Mouse (Mus musculus): ENCODE measurements at regions not wholly inside any gene's neighbourhood (a gene's known extent, or its start where the extent isn't known, plus 50 kb on each side); places are given as distances from the start of the nearest gene placed in this dataset.

- H3K9me3 ChIP-seq (replicated peaks) = no peaks in the 10 kb centered on the region
- 0 out of 2 replicates have a peak, but pooled peaks cover 5% of the 10 kb centered on the region for H3K4me1 ChIP-seq
- DNase-seq (ENCODE audit: low spot score) = no peak
- no peak overlapping the region for H3K27ac ChIP-seq
- no peaks in the 10 kb centered on the region for H3K36me3 ChIP-seq
- no peaks in the 10 kb centered on the region for H3K27me3 ChIP-seq (ENCODE audit: low read depth, poor library complexity, severe bottlenecking)
- WGBS = 54% methylated on average over 9 of the region's 9 CpGs
- no peak overlapping the region for H3K4me3 ChIP-seq
Measured at GRCm38 (mm10) chr5:45256256-45256999, 193.6 kb downstream of the Qdpr start.

GRCm38 (mm10) chr5:45231856-45232255 lies 218.2 kb downstream of the Qdpr start:
- no peaks in the 10 kb centered on the region for H3K36me3 ChIP-seq
- no peaks in the 10 kb centered on the region for H3K27me3 ChIP-seq (ENCODE audit: low read depth, poor library complexity, severe bottlenecking)
- H3K27ac ChIP-seq = no peak overlapping the region
- H3K9me3 ChIP-seq (replicated peaks) = no peaks in the 10 kb centered on the region
- H3K4me1 ChIP-seq = no peaks in the 10 kb centered on the region
- no peak overlapping the region for H3K4me3 ChIP-seq
- 87% methylated on average over 4 of the region's 4 CpGs for WGBS
- DNase-seq (ENCODE audit: low spot score) = no peak

GRCm38 (mm10) chr5:45230097-45230496 lies 219.9 kb downstream of the Qdpr start:
- no peaks in the 10 kb centered on the region for H3K9me3 ChIP-seq (replicated peaks)
- no peak for DNase-seq (ENCODE audit: low spot score)
- no peak overlapping the region for H3K27ac ChIP-seq
- no peak overlapping the region for H3K4me3 ChIP-seq
- no peaks in the 10 kb centered on the region for H3K27me3 ChIP-seq (ENCODE audit: low read depth, poor library complexity, severe bottlenecking)
- peaks cover 3% of the 10 kb centered on the region; the same call in 1 of the 2 replicates for H3K4me1 ChIP-seq
- 81% methylated on average over 1 of the region's 1 CpGs for WGBS
- no peaks in the 10 kb centered on the region for H3K36me3 ChIP-seq

GRCm38 (mm10) chr5:45229477-45229876 lies 220.6 kb downstream of the Qdpr start:
- H3K27me3 ChIP-seq (ENCODE audit: low read depth, poor library complexity, severe bottlenecking) = no peaks in the 10 kb centered on the region
- DNase-seq (ENCODE audit: low spot score) = no peak
- H3K36me3 ChIP-seq = no peaks in the 10 kb centered on the region
- H3K9me3 ChIP-seq (replicated peaks) = no peaks in the 10 kb centered on the region
- H3K4me3 ChIP-seq = no peak overlapping the region
- H3K27ac ChIP-seq = no peak overlapping the region
- 68% methylated on average over 3 of the region's 3 CpGs for WGBS
- peaks cover 3% of the 10 kb centered on the region; the same call in 1 of the 2 replicates for H3K4me1 ChIP-seq

- no peaks in the 10 kb centered on the region for H3K27me3 ChIP-seq (ENCODE audit: low read depth, poor library complexity, severe bottlenecking)
- WGBS = 90% methylated on average over 6 of the region's 6 CpGs
- DNase-seq (ENCODE audit: low spot score) = no peak
Measured at GRCm38 (mm10) chr5:45228226-45228927, 221.7 kb downstream of the Qdpr start.

GRCm38 (mm10) chr5:45220272-45220916 lies 229.6 kb downstream of the Qdpr start:
- no peak for DNase-seq (ENCODE audit: low spot score)
- H3K4me3 ChIP-seq = no peak overlapping the region
- H3K27me3 ChIP-seq (ENCODE audit: low read depth, poor library complexity, severe bottlenecking) = no peaks in the 10 kb centered on the region
- H3K36me3 ChIP-seq = no peaks in the 10 kb centered on the region
- H3K9me3 ChIP-seq (replicated peaks) = no peaks in the 10 kb centered on the region
- peaks cover 2% of the 10 kb centered on the region; the same call in 1 of the 2 replicates for H3K4me1 ChIP-seq
- WGBS = 92% methylated on average over 6 of the region's 6 CpGs
- no peak overlapping the region for H3K27ac ChIP-seq

More at GRCm38 (mm10) chr5:45228226-45228927, 221.7 kb downstream of the Qdpr start:
- Histone ChIP-seq H3K4me3 (no peak overlapping the region), H3K9me3 (replicated peaks) (no peaks in the 10 kb centered on the region), H3K27ac (no peak overlapping the region), H3K4me1 (peaks cover 3% of the 10 kb centered on the region; the same call in 1 of the 2 replicates), H3K36me3 (no peaks in the 10 kb centered on the region)

- no peak overlapping the region for H3K27ac ChIP-seq
- no peak overlapping the region for H3K4me3 ChIP-seq
- H3K27me3 ChIP-seq (ENCODE audit: low read depth, poor library complexity, severe bottlenecking) = no peaks in the 10 kb centered on the region
- peaks cover 2% of the 10 kb centered on the region; the same call in 1 of the 2 replicates for H3K4me1 ChIP-seq
- no peaks in the 10 kb centered on the region for H3K9me3 ChIP-seq (replicated peaks)
- 82% methylated on average over 1 of the region's 1 CpGs for WGBS
- DNase-seq (ENCODE audit: low spot score) = no peak
- no peaks in the 10 kb centered on the region for H3K36me3 ChIP-seq
Measured at GRCm38 (mm10) chr5:45219558-45219957, 230.5 kb downstream of the Qdpr start.

- DNase-seq (ENCODE audit: low spot score) = no peak
- no peaks in the 10 kb centered on the region for H3K27me3 ChIP-seq (ENCODE audit: low read depth, poor library complexity, severe bottlenecking)
- H3K36me3 ChIP-seq = no peaks in the 10 kb centered on the region
- no peak overlapping the region for H3K4me3 ChIP-seq
- H3K9me3 ChIP-seq (replicated peaks) = no peaks in the 10 kb centered on the region
- WGBS = 59% methylated on average over 3 of the region's 3 CpGs
- peaks cover 2% of the 10 kb centered on the region; the same call in 1 of the 2 replicates for H3K4me1 ChIP-seq
- H3K27ac ChIP-seq = no peak overlapping the region
Measured at GRCm38 (mm10) chr5:45219101-45219500, 230.9 kb downstream of the Qdpr start.

GRCm38 (mm10) chr5:45214475-45214874 lies 235.6 kb downstream of the Qdpr start:
- peaks cover 2% of the 10 kb centered on the region; the same call in 1 of the 2 replicates for H3K4me1 ChIP-seq
- no peak for DNase-seq (ENCODE audit: low spot score)
- H3K27me3 ChIP-seq (ENCODE audit: low read depth, poor library complexity, severe bottlenecking) = no peaks in the 10 kb centered on the region
- no peaks in the 10 kb centered on the region for H3K36me3 ChIP-seq
- H3K27ac ChIP-seq = no peak overlapping the region
- H3K4me3 ChIP-seq = no peak overlapping the region
- no peaks in the 10 kb centered on the region for H3K9me3 ChIP-seq (replicated peaks)

GRCm38 (mm10) chr5:45198408-45198807 lies 251.6 kb downstream of the Qdpr start:
- Histone ChIP-seq H3K27ac (no peak overlapping the region), H3K4me1 (peaks cover 6% of the 10 kb centered on the region), H3K9me3 (replicated peaks) (no peaks in the 10 kb centered on the region), H3K36me3 (no peaks in the 10 kb centered on the region), H3K4me3 (no peak overlapping the region), H3K27me3 (ENCODE audit: low read depth, poor library complexity, severe bottlenecking) (no peaks in the 10 kb centered on the region)
- no peak for DNase-seq (ENCODE audit: low spot score)
- WGBS = 96% methylated on average over 1 of the region's 1 CpGs

GRCm38 (mm10) chr5:45196159-45196558 lies 253.9 kb downstream of the Qdpr start:
- Histone ChIP-seq H3K4me1 (peaks cover 6% of the 10 kb centered on the region), H3K4me3 (no peak overlapping the region), H3K36me3 (no peaks in the 10 kb centered on the region), H3K27me3 (ENCODE audit: low read depth, poor library complexity, severe bottlenecking) (no peaks in the 10 kb centered on the region), H3K9me3 (replicated peaks) (no peaks in the 10 kb centered on the region), H3K27ac (no peak overlapping the region)
- DNase-seq (ENCODE audit: low spot score) = no peak
- 66% methylated on average over 3 of the region's 3 CpGs for WGBS

GRCm38 (mm10) chr5:45192287-45192686 lies 257.7 kb downstream of the Qdpr start:
- H3K36me3 ChIP-seq = no peaks in the 10 kb centered on the region
- peaks cover 6% of the 10 kb centered on the region for H3K4me1 ChIP-seq
- no peak for DNase-seq (ENCODE audit: low spot score)
- H3K9me3 ChIP-seq (replicated peaks) = no peaks in the 10 kb centered on the region
- H3K27ac ChIP-seq = no peak overlapping the region
- H3K27me3 ChIP-seq (ENCODE audit: low read depth, poor library complexity, severe bottlenecking) = no peaks in the 10 kb centered on the region
- H3K4me3 ChIP-seq = no peak overlapping the region
